Mouse (Mus musculus) embryo, embryonic 10 days (tissue): ENCODE measurements around the gene Prr12.
"Not testable (repeated sequence)": the region's sequence is repeated elsewhere in the genome, so short reads cannot be mapped to it uniquely, and the experiment has no call there.

Experiments used
- DNase-seq: peaks from one replicate; pipeline ENCODE4 v3.0.0-alpha.2; 2015; ENCODE audit warnings: low spot score

The Prr12 gene

GRCm38 (mm10) chr7:45052862-45053116 is at the start of gene Prr12:
TSS of gene Prr12 (minus strand) at chr7:45052881.
- DNase-seq, result no peak

GRCm38 (mm10) chr7:45102441-45102840 is 49.8 kb upstream of the Prr12 start:
- DNase-seq, result no peak

GRCm38 (mm10) chr7:45100046-45100445 is 47.4 kb upstream of the Prr12 start:
- no peak for DNase-seq

- no peak for DNase-seq
Observed at GRCm38 (mm10) chr7:45098541-45099240, 46.0 kb upstream of the Prr12 start.

- DNase-seq, result no peak
Observed at GRCm38 (mm10) chr7:45097479-45097878, 44.8 kb upstream of the Prr12 start.

- DNase-seq, result not testable (repeated sequence)
Observed at GRCm38 (mm10) chr7:45095965-45096364, 43.3 kb upstream of the Prr12 start.

- DNase-seq, result no peak
Observed at GRCm38 (mm10) chr7:45095367-45095766, 42.7 kb upstream of the Prr12 start.

- peak; percentile 73 for DNase-seq
Observed at GRCm38 (mm10) chr7:45094121-45094520, 41.4 kb upstream of the Prr12 start.

GRCm38 (mm10) chr7:45093516-45093905 is 40.8 kb upstream of the Prr12 start:
- DNase-seq, result no peak

- no peak for DNase-seq
Observed at GRCm38 (mm10) chr7:45092828-45093515, 40.3 kb upstream of the Prr12 start.

- DNase-seq, result peak; percentile 98
Observed at GRCm38 (mm10) chr7:45092048-45092447, 39.4 kb upstream of the Prr12 start, which contains the start of gene Rcn3. TSS of gene Rcn3 (minus strand) at chr7:45092221.

- no peak for DNase-seq
Observed at GRCm38 (mm10) chr7:45091001-45091990, 38.6 kb upstream of the Prr12 start.

GRCm38 (mm10) chr7:45090251-45090977 is 37.7 kb upstream of the Prr12 start:
- DNase-seq, result no peak

GRCm38 (mm10) chr7:45088597-45088996 is 35.9 kb upstream of the Prr12 start:
- no peak for DNase-seq

GRCm38 (mm10) chr7:45086084-45086483 is 33.4 kb upstream of the Prr12 start:
- no peak for DNase-seq

GRCm38 (mm10) chr7:45083300-45083890 is 30.7 kb upstream of the Prr12 start:
- DNase-seq, result no peak

GRCm38 (mm10) chr7:45082401-45083299 is 30.0 kb upstream of the Prr12 start:
- peak; percentile 45 for DNase-seq

GRCm38 (mm10) chr7:45081016-45081415 is 28.3 kb upstream of the Prr12 start:
- no peak for DNase-seq

- DNase-seq, result peak; percentile 95
Observed at GRCm38 (mm10) chr7:45079856-45080255, 27.2 kb upstream of the Prr12 start.

- DNase-seq, result peak; percentile 88
Observed at GRCm38 (mm10) chr7:45078513-45078912, 25.8 kb upstream of the Prr12 start.
